Mouse (Mus musculus): ENCODE measurements around the gene Hcn2. TPM values are rescaled to one million over a fixed set of nuclear protein-coding genes. Genes with fewer than 3 reads are reported as not detected.
A peak's percentile ranks its signal among the peaks of the same experiment; 100 is the strongest.

Gene Hcn2
- polyA plus RNA-seq, 1 experiment from 2014 or later, result 0.21 TPM

GRCm38 (mm10) chr10:79766508-79767325 is 50.3 kb downstream of the Hcn2 start, which contains the start of gene Rnf126:
TSS of gene Rnf126 (minus strand) at chr10:79766952.
- H3K4me1 ChIP-seq (ENCODE audit: control insufficient read depth, insufficient read depth, low read length), result peaks cover 13% of the 10 kb centered on the region
- ATAC-seq (replicated peaks; ENCODE audit: insufficient number of reproducible peaks, low FRiP score, low TSS enrichment, low read depth), result peak; percentile 86
- under 1% methylated on average over 86 of the region's 101 CpGs for WGBS

GRCm38 (mm10) chr10:79767372-79768244 is 51.2 kb downstream of the Hcn2 start:
- Histone ChIP-seq H3K9me3 (replicated peaks; ENCODE audit: control insufficient read depth, low read length) (no peaks in the 10 kb centered on the region), H3K36me3 (replicated peaks; ENCODE audit: control insufficient read depth, insufficient read depth, low read depth, low read length) (no peaks in the 10 kb centered on the region; the same call in 1 of the 2 replicates), H3K27ac (replicated peaks; ENCODE audit: low read depth, low read length) (peak overlapping the region; percentile 88; the same call in 1 of the 2 replicates), H3K4me3 (ENCODE audit: low read depth, low read length) (peak overlapping the region; percentile 91), H3K4me2 (ENCODE audit: low read depth, low read length) (peak overlapping the region; percentile 90), H3K27me3 (ENCODE audit: control insufficient read depth, insufficient read depth, low read length) (no peaks in the 10 kb centered on the region), H3K9ac (replicated peaks; ENCODE audit: low read length) (peak overlapping the region; percentile 28; the same call in 1 of the 2 replicates), H3K4me1 (ENCODE audit: control insufficient read depth, insufficient read depth, low read length) (peaks cover 13% of the 10 kb centered on the region)
- DNase-seq (ENCODE audit: low spot score) (peak; percentile 96), ATAC-seq (replicated peaks; ENCODE audit: insufficient number of reproducible peaks, low FRiP score, low TSS enrichment, low read depth) (peak; percentile 79)
- 11% methylated on average over 40 of the region's 40 CpGs for WGBS

More at GRCm38 (mm10) chr10:79766508-79767325, 50.3 kb downstream of the Hcn2 start, which contains the start of gene Rnf126:
- Histone ChIP-seq H3K4me3 (ENCODE audit: low read depth, low read length) (peak within 1 kb of the TSS; percentile 91), H3K36me3 (replicated peaks; ENCODE audit: control insufficient read depth, insufficient read depth, low read depth, low read length) (peaks cover 3% of the 10 kb centered on the region), H3K27me3 (ENCODE audit: control insufficient read depth, insufficient read depth, low read length) (no peaks in the 10 kb centered on the region), H3K4me2 (ENCODE audit: low read depth, low read length) (peak within 1 kb of the TSS; percentile 90), H3K9ac (replicated peaks; ENCODE audit: low read length) (peak within 1 kb of the TSS; percentile 91), H3K27ac (replicated peaks; ENCODE audit: low read depth, low read length) (peak within 1 kb of the TSS; percentile 88), H3K9me3 (replicated peaks; ENCODE audit: control insufficient read depth, low read length) (no peaks in the 10 kb centered on the region)
- peak; percentile 100 for DNase-seq (ENCODE audit: low spot score)

- no peak for ATAC-seq (replicated peaks; ENCODE audit: insufficient number of reproducible peaks, low FRiP score, low TSS enrichment, low read depth)
- H3K4me3 ChIP-seq (ENCODE audit: low read depth, low read length), result no peak overlapping the region
- no peak overlapping the region for H3K4me2 ChIP-seq (ENCODE audit: low read depth, low read length)
These were observed 52.0 kb downstream of the Hcn2 start for GRCm38 (mm10) chr10:79768400-79768799.

GRCm38 (mm10) chr10:79769329-79769728 is 52.9 kb downstream of the Hcn2 start:
- no peak overlapping the region for H3K4me2 ChIP-seq (ENCODE audit: low read depth, low read length)
- no peak overlapping the region for H3K9ac ChIP-seq (replicated peaks; ENCODE audit: low read length)
- ATAC-seq (replicated peaks; ENCODE audit: insufficient number of reproducible peaks, low FRiP score, low TSS enrichment, low read depth) (no peak), DNase-seq (ENCODE audit: low spot score) (no peak)
- no peak overlapping the region for H3K4me3 ChIP-seq (ENCODE audit: low read depth, low read length)
- H3K27ac ChIP-seq (replicated peaks; ENCODE audit: low read depth, low read length), result no peak overlapping the region
- H3K9me3 ChIP-seq (replicated peaks; ENCODE audit: control insufficient read depth, low read length), result no peaks in the 10 kb centered on the region
- 54% methylated on average over 4 of the region's 4 CpGs for WGBS
- peaks cover 13% of the 10 kb centered on the region for H3K4me1 ChIP-seq (ENCODE audit: control insufficient read depth, insufficient read depth, low read length)
- no peaks in the 10 kb centered on the region for H3K27me3 ChIP-seq (ENCODE audit: control insufficient read depth, insufficient read depth, low read length)
- no peaks in the 10 kb centered on the region for H3K36me3 ChIP-seq (replicated peaks; ENCODE audit: control insufficient read depth, insufficient read depth, low read depth, low read length)

More at GRCm38 (mm10) chr10:79768400-79768799, 52.0 kb downstream of the Hcn2 start:
- WGBS, result 2% methylated on average over 5 of the region's 5 CpGs
- no peaks in the 10 kb centered on the region; the same call in 1 of the 2 replicates for H3K36me3 ChIP-seq (replicated peaks; ENCODE audit: control insufficient read depth, insufficient read depth, low read depth, low read length)
- H3K4me1 ChIP-seq (ENCODE audit: control insufficient read depth, insufficient read depth, low read length), result peaks cover 13% of the 10 kb centered on the region
- no peak overlapping the region for H3K27ac ChIP-seq (replicated peaks; ENCODE audit: low read depth, low read length)
- DNase-seq (ENCODE audit: low spot score), result peak; percentile 87
- H3K9ac ChIP-seq (replicated peaks; ENCODE audit: low read length), result no peak overlapping the region
- H3K27me3 ChIP-seq (ENCODE audit: control insufficient read depth, insufficient read depth, low read length), result no peaks in the 10 kb centered on the region
- H3K9me3 ChIP-seq (replicated peaks; ENCODE audit: control insufficient read depth, low read length), result no peaks in the 10 kb centered on the region

- Histone ChIP-seq H3K36me3 (replicated peaks; ENCODE audit: control insufficient read depth, insufficient read depth, low read depth, low read length) (no peaks in the 10 kb centered on the region), H3K27me3 (ENCODE audit: control insufficient read depth, insufficient read depth, low read length) (no peaks in the 10 kb centered on the region), H3K4me1 (ENCODE audit: control insufficient read depth, insufficient read depth, low read length) (peaks cover 4% of the 10 kb centered on the region; the same call in 1 of the 2 replicates), H3K9me3 (replicated peaks; ENCODE audit: control insufficient read depth, low read length) (no peaks in the 10 kb centered on the region), H3K9ac (replicated peaks; ENCODE audit: low read length) (no peak overlapping the region), H3K4me3 (ENCODE audit: low read depth, low read length) (no peak overlapping the region), H3K4me2 (ENCODE audit: low read depth, low read length) (no peak overlapping the region), H3K27ac (replicated peaks; ENCODE audit: low read depth, low read length) (no peak overlapping the region)
- WGBS, result 95% methylated on average over 3 of the region's 3 CpGs
- DNase-seq (ENCODE audit: low spot score), result no peak
- no peak for ATAC-seq (replicated peaks; ENCODE audit: insufficient number of reproducible peaks, low FRiP score, low TSS enrichment, low read depth)
These were observed 55.9 kb downstream of the Hcn2 start for GRCm38 (mm10) chr10:79772320-79772719.

- 79% methylated on average over 2 of the region's 2 CpGs for WGBS
- Histone ChIP-seq H3K27ac (replicated peaks; ENCODE audit: low read depth, low read length) (no peak overlapping the region), H3K4me1 (ENCODE audit: control insufficient read depth, insufficient read depth, low read length) (peaks cover 3% of the 10 kb centered on the region; the same call in 1 of the 2 replicates), H3K9me3 (replicated peaks; ENCODE audit: control insufficient read depth, low read length) (no peaks in the 10 kb centered on the region), H3K9ac (replicated peaks; ENCODE audit: low read length) (no peak overlapping the region), H3K36me3 (replicated peaks; ENCODE audit: control insufficient read depth, insufficient read depth, low read depth, low read length) (no peaks in the 10 kb centered on the region), H3K4me2 (ENCODE audit: low read depth, low read length) (no peak overlapping the region), H3K4me3 (ENCODE audit: low read depth, low read length) (no peak overlapping the region), H3K27me3 (ENCODE audit: control insufficient read depth, insufficient read depth, low read length) (peaks cover 7% of the 10 kb centered on the region; the same call in 1 of the 2 replicates)
- DNase-seq (ENCODE audit: low spot score) (no peak), ATAC-seq (replicated peaks; ENCODE audit: insufficient number of reproducible peaks, low FRiP score, low TSS enrichment, low read depth) (no peak)
These were observed 56.8 kb downstream of the Hcn2 start for GRCm38 (mm10) chr10:79773208-79773607.

- DNase-seq (ENCODE audit: low spot score) (no peak), ATAC-seq (replicated peaks; ENCODE audit: insufficient number of reproducible peaks, low FRiP score, low TSS enrichment, low read depth) (no peak)
- Histone ChIP-seq H3K9ac (replicated peaks; ENCODE audit: low read length) (no peak overlapping the region), H3K4me3 (ENCODE audit: low read depth, low read length) (no peak overlapping the region), H3K4me2 (ENCODE audit: low read depth, low read length) (no peak overlapping the region), H3K27me3 (ENCODE audit: control insufficient read depth, insufficient read depth, low read length) (peaks cover 10% of the 10 kb centered on the region; the same call in 1 of the 2 replicates), H3K27ac (replicated peaks; ENCODE audit: low read depth, low read length) (no peak overlapping the region), H3K4me1 (ENCODE audit: control insufficient read depth, insufficient read depth, low read length) (peaks cover 3% of the 10 kb centered on the region; the same call in 1 of the 2 replicates), H3K36me3 (replicated peaks; ENCODE audit: control insufficient read depth, insufficient read depth, low read depth, low read length) (no peaks in the 10 kb centered on the region), H3K9me3 (replicated peaks; ENCODE audit: control insufficient read depth, low read length) (no peaks in the 10 kb centered on the region)
- WGBS, result 71% methylated on average over 5 of the region's 5 CpGs
These were observed 58.2 kb downstream of the Hcn2 start for GRCm38 (mm10) chr10:79774486-79775279.
